Mouse (Mus musculus) cerebellum, postnatal 25 days (tissue): ENCODE data around the gene Uap1.
"Not testable (repeated sequence)": the region's sequence is repeated elsewhere in the genome, so short reads cannot be mapped to it uniquely, and the experiment has no call there.

Experiments used
- DNase-seq, 2 experiments: peaks; one replicate each; pipeline ENCODE4 v3.0.0; 2021; ENCODE audit warnings: mixed read lengths in 2 of 2

The Uap1 gene

GRCm38 (mm10) chr1:170111651-170112226, 63.0 kb downstream of the Uap1 start:
- peak; percentile 68 to 74 for DNase-seq

- peak; percentile 30 to 55 for DNase-seq
These were observed 64.0 kb downstream of the Uap1 start, which contains the start of gene Ddr2 for GRCm38 (mm10) chr1:170110516-170111332. Gene Ddr2 (minus strand): TSS chr1:170110762.

GRCm38 (mm10) chr1:170109776-170110515, 64.8 kb downstream of the Uap1 start:
- peak; percentile 11 to 18 for DNase-seq

DNA sequence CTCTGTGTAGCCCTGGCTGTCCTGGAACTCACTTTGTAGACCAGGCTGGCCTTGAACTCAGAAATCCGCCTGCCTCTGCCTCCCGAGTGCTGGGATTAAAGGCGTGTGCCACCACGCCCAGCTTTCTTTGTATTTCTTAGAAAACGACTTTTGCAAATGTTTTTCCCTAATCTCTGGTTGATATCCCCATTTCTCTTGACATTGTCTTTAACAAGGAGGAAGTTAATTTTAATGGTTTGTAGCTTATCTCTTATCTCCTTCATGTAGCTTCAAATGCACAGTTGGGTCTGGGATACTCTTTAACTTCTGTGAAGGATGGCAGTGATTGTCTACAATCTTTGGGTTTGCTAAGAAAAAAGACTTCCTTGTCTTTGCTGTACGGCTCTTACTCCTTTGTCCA, 71.9 kb downstream of the Uap1 start:
- DNase-seq = not testable (repeated sequence)
